Mouse (Mus musculus): ENCODE results near the gene Gpatch8. TPM values are rescaled to one million over a fixed set of nuclear protein-coding genes. Genes with fewer than 3 reads are reported as not detected.

Gene Gpatch8
- polyA plus RNA-seq, 2 experiments: 38.2 to 43.0 TPM

DNA sequence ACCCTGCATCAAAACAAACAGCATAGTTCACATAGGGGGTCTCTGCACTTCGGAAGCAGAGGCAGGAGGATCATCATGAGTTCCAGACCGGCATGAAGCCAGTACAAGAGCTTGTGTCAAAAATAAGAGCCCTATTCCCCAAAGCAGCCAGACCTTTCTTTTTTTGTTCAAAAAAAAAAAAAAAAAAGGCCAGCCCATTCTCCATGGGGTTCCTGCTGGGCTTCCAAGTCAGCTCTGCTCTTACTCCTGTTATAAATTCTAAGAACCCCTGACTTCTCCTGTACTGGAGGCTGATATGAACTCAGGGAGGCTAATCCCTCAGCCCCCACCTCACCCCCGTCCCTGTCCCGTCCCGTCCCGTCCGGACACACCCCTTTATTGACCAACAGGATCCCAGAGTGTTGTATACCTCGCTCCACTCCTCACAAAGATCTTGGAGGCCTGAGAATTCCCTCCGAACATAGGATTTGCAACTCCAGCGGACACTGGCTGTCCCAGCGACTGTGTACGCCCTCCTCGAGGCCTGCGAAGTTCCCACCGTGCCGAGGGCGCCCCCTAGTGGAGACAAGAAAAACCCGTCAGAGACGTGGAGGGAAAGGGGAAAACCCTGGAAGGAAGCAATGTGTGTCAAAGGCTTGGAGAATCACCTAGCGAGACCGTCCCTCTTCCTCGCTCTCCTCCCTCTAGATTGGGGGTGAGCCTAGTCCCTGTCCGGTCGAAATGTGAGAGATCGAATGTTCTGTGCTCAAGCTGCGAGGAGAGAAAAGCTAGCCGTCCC, 22.3 kb upstream of the Gpatch8 start:
- ATAC-seq (ENCODE audit: low FRiP score, low read depth): peak; percentile 56
- TF ChIP-seq POLR2A (IDR thresholded peaks at IDR 0.05; ENCODE audit: borderline replicate concordance, extremely low read depth, insufficient read depth, insufficient read length): no peak
- Histone ChIP-seq H3K4me1 (ENCODE audit: control insufficient read depth, insufficient read depth, low read length) (peaks cover 40% of the 10 kb centered on the region), H3K27ac (replicated peaks; ENCODE audit: low read depth, low read length) (peak overlapping the region; percentile 89), H3K4me3 (replicated peaks; ENCODE audit: low read length) (peak overlapping the region; percentile 35), H3K9me3 (ENCODE audit: control insufficient read depth, low read length) (no peaks in the 10 kb centered on the region), H3K4me2 (replicated peaks; ENCODE audit: low read depth, low read length, severe bottlenecking) (peak overlapping the region; percentile 63), H3K36me3 (ENCODE audit: control insufficient read depth, insufficient read depth, low read length) (no peaks in the 10 kb centered on the region), H3K27me3 (ENCODE audit: control insufficient read depth, insufficient read depth, low read length) (no peaks in the 10 kb centered on the region), H3K9ac (ENCODE audit: low read depth, low read length, severe bottlenecking) (peak overlapping the region; percentile 69)
- WGBS: 9% methylated on average over 27 of the region's 27 CpGs
- DNase-seq (ENCODE audit: low spot score): peak; percentile 71

DNA sequence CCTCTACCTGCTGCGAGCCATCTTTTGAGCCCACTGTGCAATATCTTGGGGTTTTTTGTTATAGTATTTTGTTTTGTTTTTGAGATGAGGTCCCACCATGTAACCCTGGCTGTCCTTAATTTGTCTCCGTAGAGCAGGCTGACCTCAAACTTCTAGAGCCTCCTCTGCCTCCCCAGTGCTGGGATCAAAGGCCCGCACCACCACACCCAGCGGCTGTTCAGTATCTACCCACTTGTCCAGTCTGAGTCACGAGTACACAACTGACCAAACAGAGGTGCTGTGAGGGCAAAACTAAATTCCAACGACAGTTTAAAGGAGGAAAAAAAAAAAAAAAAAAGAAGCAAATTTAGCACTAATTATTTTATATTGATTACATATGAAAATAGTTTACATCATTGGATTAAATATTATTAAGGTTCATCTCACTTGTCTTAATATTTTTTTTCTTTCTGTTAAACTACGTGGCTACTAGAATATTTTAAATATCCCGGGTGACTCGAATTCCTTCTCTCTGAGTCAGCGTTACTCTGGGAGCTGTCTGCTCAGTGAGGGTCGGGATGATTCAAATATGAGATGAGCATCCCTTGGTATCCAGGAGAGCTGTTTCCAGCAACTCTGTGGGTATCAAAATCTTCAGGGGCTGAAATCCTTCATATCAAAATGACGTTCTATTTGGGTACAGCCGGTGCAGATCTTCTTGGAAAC, 20.0 kb upstream of the Gpatch8 start:
- no peak for TF ChIP-seq POLR2A (IDR thresholded peaks at IDR 0.05; ENCODE audit: borderline replicate concordance, extremely low read depth, insufficient read depth, insufficient read length)
- WGBS: 59% methylated on average over 13 of the region's 13 CpGs
- no peak overlapping the region for H3K27ac ChIP-seq (replicated peaks; ENCODE audit: low read depth, low read length)

GRCm38 (mm10) chr11:102575034-102575433, 18.8 kb upstream of the Gpatch8 start:
- 58% methylated on average over 1 of the region's 1 CpGs for WGBS
- no peak for TF ChIP-seq POLR2A (IDR thresholded peaks at IDR 0.05; ENCODE audit: borderline replicate concordance, extremely low read depth, insufficient read depth, insufficient read length)
- H3K27ac ChIP-seq (replicated peaks; ENCODE audit: low read depth, low read length): no peak overlapping the region
- ATAC-seq (ENCODE audit: low FRiP score, low read depth) (no peak), DNase-seq (ENCODE audit: low spot score) (no peak)
- no peak overlapping the region for H3K4me3 ChIP-seq (replicated peaks; ENCODE audit: low read length)
- no peak overlapping the region for H3K4me2 ChIP-seq (replicated peaks; ENCODE audit: low read depth, low read length, severe bottlenecking)
- H3K27me3 ChIP-seq (ENCODE audit: control insufficient read depth, insufficient read depth, low read length): no peaks in the 10 kb centered on the region
- H3K4me1 ChIP-seq (ENCODE audit: control insufficient read depth, insufficient read depth, low read length): peaks cover 19% of the 10 kb centered on the region
- H3K36me3 ChIP-seq (ENCODE audit: control insufficient read depth, insufficient read depth, low read length): no peaks in the 10 kb centered on the region
- H3K9me3 ChIP-seq (ENCODE audit: control insufficient read depth, low read length): no peaks in the 10 kb centered on the region
- no peak overlapping the region for H3K9ac ChIP-seq (ENCODE audit: low read depth, low read length, severe bottlenecking)

More for the DNA sequence above, 20.0 kb upstream of the Gpatch8 start:
- H3K4me1 ChIP-seq (ENCODE audit: control insufficient read depth, insufficient read depth, low read length): peaks cover 22% of the 10 kb centered on the region
- H3K4me2 ChIP-seq (replicated peaks; ENCODE audit: low read depth, low read length, severe bottlenecking): no peak overlapping the region
- H3K36me3 ChIP-seq (ENCODE audit: control insufficient read depth, insufficient read depth, low read length): no peaks in the 10 kb centered on the region
- DNase-seq (ENCODE audit: low spot score) (no peak), ATAC-seq (ENCODE audit: low FRiP score, low read depth) (no peak)
- no peaks in the 10 kb centered on the region for H3K27me3 ChIP-seq (ENCODE audit: control insufficient read depth, insufficient read depth, low read length)
- no peaks in the 10 kb centered on the region for H3K9me3 ChIP-seq (ENCODE audit: control insufficient read depth, low read length)
- H3K9ac ChIP-seq (ENCODE audit: low read depth, low read length, severe bottlenecking): no peak overlapping the region
- H3K4me3 ChIP-seq (replicated peaks; ENCODE audit: low read length): no peak overlapping the region

- DNase-seq (ENCODE audit: low spot score): peak; percentile 98
- H3K27ac ChIP-seq (replicated peaks; ENCODE audit: low read depth, low read length): peak overlapping the region; percentile 73
- H3K9ac ChIP-seq (ENCODE audit: low read depth, low read length, severe bottlenecking): peak overlapping the region; percentile 46
- ATAC-seq (ENCODE audit: low FRiP score, low read depth): peak; percentile 76
- peak overlapping the region; percentile 47 for H3K4me2 ChIP-seq (replicated peaks; ENCODE audit: low read depth, low read length, severe bottlenecking)
- H3K4me3 ChIP-seq (replicated peaks; ENCODE audit: low read length): peak overlapping the region; percentile 27
- H3K27me3 ChIP-seq (ENCODE audit: control insufficient read depth, insufficient read depth, low read length): no peaks in the 10 kb centered on the region
- no peaks in the 10 kb centered on the region for H3K9me3 ChIP-seq (ENCODE audit: control insufficient read depth, low read length)
- peaks cover 4% of the 10 kb centered on the region; the same call in 1 of the 2 replicates for H3K4me1 ChIP-seq (ENCODE audit: control insufficient read depth, insufficient read depth, low read length)
- TF ChIP-seq POLR2A (IDR thresholded peaks at IDR 0.05; ENCODE audit: borderline replicate concordance, extremely low read depth, insufficient read depth, insufficient read length): peak; percentile 77; the same call in 1 of the 2 replicates
- 13% methylated on average over 18 of the region's 18 CpGs for whole genome bisulfite sequencing
- no peaks in the 10 kb centered on the region for H3K36me3 ChIP-seq (ENCODE audit: control insufficient read depth, insufficient read depth, low read length)
Observed at GRCm38 (mm10) chr11:102572866-102573663, 16.9 kb upstream of the Gpatch8 start.

Measured in limb, embryonic 14.5 days (tissue).